Mouse (Mus musculus) neural tube, embryonic 15.5 days (tissue): ENCODE measurements at regions not wholly inside any gene's neighbourhood (a gene's known extent, or its start where the extent isn't known, plus 50 kb on each side); places are given as distances from the start of the nearest gene placed in this dataset.

Source experiments
- ATAC-seq: fragments of 200-750 bp; cut with Nextera tagmentation; 2 replicates; pipeline ENCODE4 v1.8.0; 2017; ENCODE audit warnings: mild to moderate bottlenecking, moderate TSS enrichment, moderate library complexity; ENCODE audit not compliant: low FRiP score
- H3K27ac ChIP-seq: fragments of 300-500 bp; sonication (generic); replicated peaks from 2 replicates; pipeline ENCODE4 v1.5.1; 2015; ENCODE audit warnings: mild to moderate bottlenecking, inconsistent platforms
- H3K27me3 ChIP-seq: fragments of 300-500 bp; sonication (generic); replicated peaks from 2 replicates; pipeline ENCODE4 v1.6.1; 2015; ENCODE audit warnings: inconsistent platforms
- H3K36me3 ChIP-seq: fragments of 300-500 bp; sonication (generic); 2 replicates; pipeline ENCODE4 v1.6.1; 2015; ENCODE audit warnings: inconsistent platforms
- H3K4me1 ChIP-seq: fragments of 300-500 bp; sonication (generic); 2 replicates; pipeline ENCODE4 v1.6.1; 2015; ENCODE audit warnings: inconsistent platforms
- H3K4me2 ChIP-seq: fragments of 300-500 bp; sonication (generic); 2 replicates; pipeline ENCODE4 v1.6.1; 2015; ENCODE audit warnings: inconsistent platforms, mild to moderate bottlenecking, moderate library complexity
- H3K4me3 ChIP-seq: fragments of 300-500 bp; sonication (generic); replicated peaks from 2 replicates; pipeline ENCODE4 v1.5.1; 2015; ENCODE audit warnings: mild to moderate bottlenecking, inconsistent platforms
- H3K9ac ChIP-seq: fragments of 300-500 bp; sonication (generic); replicated peaks from 2 replicates; pipeline ENCODE4 v1.6.1; 2015; ENCODE audit warnings: mild to moderate bottlenecking, inconsistent platforms
- H3K9me3 ChIP-seq: fragments of 300-500 bp; sonication (generic); replicated peaks from 2 replicates; pipeline ENCODE4 v1.6.1; 2016; ENCODE audit warnings: inconsistent platforms
- WGBS: fragments of 180-500 bp; shearing (Covaris S2); methylation state at CpG from one replicate; pipeline ENCODE4 v1.1.7; 2015; ENCODE audit warnings: mixed read lengths; 5-methylcytosine and 5-hydroxymethylcytosine counted together

GRCm38 (mm10) chr7:110679916-110680315 lies 52.5 kb downstream of the Adm start:
- 81% methylated on average over 1 of the region's 1 CpGs for WGBS
- Histone ChIP-seq H3K9ac (no peak overlapping the region), H3K27me3 (no peaks in the 10 kb centered on the region), H3K36me3 (no peaks in the 10 kb centered on the region), H3K4me1 (no peaks in the 10 kb centered on the region), H3K27ac (no peak overlapping the region), H3K9me3 (no peaks in the 10 kb centered on the region), H3K4me2 (no peak overlapping the region), H3K4me3 (no peak overlapping the region)
- no peak for ATAC-seq

- Histone ChIP-seq H3K4me2 (no peak overlapping the region), H3K36me3 (no peaks in the 10 kb centered on the region), H3K9me3 (no peaks in the 10 kb centered on the region), H3K27me3 (no peaks in the 10 kb centered on the region), H3K27ac (no peak overlapping the region), H3K9ac (no peak overlapping the region), H3K4me3 (no peak overlapping the region), H3K4me1 (no peaks in the 10 kb centered on the region)
- no peak for ATAC-seq
- WGBS = 88% methylated on average over 4 of the region's 4 CpGs
Measured at GRCm38 (mm10) chr7:110682911-110683310, 55.5 kb downstream of the Adm start.

- H3K9me3 ChIP-seq = no peaks in the 10 kb centered on the region
- H3K36me3 ChIP-seq = no peaks in the 10 kb centered on the region
- no peak overlapping the region for H3K9ac ChIP-seq
- peak overlapping the region; percentile 30; the same call in 1 of the 2 replicates for H3K27ac ChIP-seq
- ATAC-seq = no peak
- H3K4me3 ChIP-seq = no peak overlapping the region
- no peak overlapping the region for H3K4me2 ChIP-seq
- H3K4me1 ChIP-seq = peaks cover 4% of the 10 kb centered on the region; the same call in 1 of the 2 replicates
- no peaks in the 10 kb centered on the region for H3K27me3 ChIP-seq
- WGBS = 41% methylated on average over 14 of the region's 14 CpGs
Measured at GRCm38 (mm10) chr7:110688884-110689681, 61.6 kb downstream of the Adm start.

- Histone ChIP-seq H3K4me1 (peaks cover 4% of the 10 kb centered on the region; the same call in 1 of the 2 replicates), H3K9ac (no peak overlapping the region), H3K9me3 (no peaks in the 10 kb centered on the region), H3K27ac (no peak overlapping the region), H3K4me2 (no peak overlapping the region), H3K27me3 (no peaks in the 10 kb centered on the region), H3K4me3 (no peak overlapping the region), H3K36me3 (no peaks in the 10 kb centered on the region)
- 97% methylated on average over 2 of the region's 2 CpGs for WGBS
- ATAC-seq = no peak
Measured at GRCm38 (mm10) chr7:110690241-110690640, 62.8 kb downstream of the Adm start.

- Histone ChIP-seq H3K9me3 (no peaks in the 10 kb centered on the region), H3K27me3 (no peaks in the 10 kb centered on the region), H3K4me1 (peaks cover 4% of the 10 kb centered on the region; the same call in 1 of the 2 replicates), H3K9ac (no peak overlapping the region), H3K27ac (no peak overlapping the region), H3K4me2 (no peak overlapping the region), H3K4me3 (no peak overlapping the region), H3K36me3 (no peaks in the 10 kb centered on the region)
- ATAC-seq = no peak
- WGBS = 74% methylated on average over 9 of the region's 9 CpGs
Measured at GRCm38 (mm10) chr7:110690856-110691255, 63.4 kb downstream of the Adm start.

- Histone ChIP-seq H3K27me3 (no peaks in the 10 kb centered on the region), H3K4me2 (no peak overlapping the region), H3K4me1 (peaks cover 2% of the 10 kb centered on the region; the same call in 1 of the 2 replicates), H3K27ac (no peak overlapping the region), H3K4me3 (no peak overlapping the region), H3K36me3 (no peaks in the 10 kb centered on the region), H3K9ac (no peak overlapping the region), H3K9me3 (no peaks in the 10 kb centered on the region)
- 87% methylated on average over 5 of the region's 5 CpGs for WGBS
- no peak for ATAC-seq
Measured at GRCm38 (mm10) chr7:110694262-110694661, 66.8 kb downstream of the Adm start.

GRCm38 (mm10) chr7:110695729-110696128 lies 68.3 kb downstream of the Adm start:
- no peak overlapping the region for H3K4me3 ChIP-seq
- no peaks in the 10 kb centered on the region for H3K27me3 ChIP-seq
- H3K4me2 ChIP-seq = no peak overlapping the region
- H3K9me3 ChIP-seq = no peaks in the 10 kb centered on the region
- H3K27ac ChIP-seq = no peak overlapping the region
- no peaks in the 10 kb centered on the region for H3K36me3 ChIP-seq
- 81% methylated on average over 8 of the region's 8 CpGs for WGBS
- H3K9ac ChIP-seq = no peak overlapping the region
- no peaks in the 10 kb centered on the region for H3K4me1 ChIP-seq
- no peak for ATAC-seq

GRCm38 (mm10) chr7:110698211-110699153 lies 69.5 kb upstream of the Ampd3 start:
- H3K4me1 ChIP-seq = no peaks in the 10 kb centered on the region
- no peaks in the 10 kb centered on the region for H3K36me3 ChIP-seq
- H3K9ac ChIP-seq = no peak overlapping the region
- H3K4me2 ChIP-seq = no peak overlapping the region
- no peak overlapping the region for H3K4me3 ChIP-seq
- no peaks in the 10 kb centered on the region for H3K9me3 ChIP-seq
- ATAC-seq = peak; percentile 21; the same call in 1 of the 2 replicates
- H3K27ac ChIP-seq = no peak overlapping the region
- H3K27me3 ChIP-seq = no peaks in the 10 kb centered on the region
- WGBS = 81% methylated on average over 17 of the region's 17 CpGs

GRCm38 (mm10) chr7:110699596-110699995 lies 68.4 kb upstream of the Ampd3 start:
- Histone ChIP-seq H3K36me3 (no peaks in the 10 kb centered on the region), H3K27ac (no peak overlapping the region), H3K27me3 (no peaks in the 10 kb centered on the region), H3K9me3 (no peaks in the 10 kb centered on the region), H3K9ac (no peak overlapping the region), H3K4me2 (no peak overlapping the region), H3K4me1 (no peaks in the 10 kb centered on the region), H3K4me3 (no peak overlapping the region)
- ATAC-seq = no peak
- 88% methylated on average over 11 of the region's 11 CpGs for WGBS

GRCm38 (mm10) chr7:110701681-110702413 lies 66.2 kb upstream of the Ampd3 start:
- Histone ChIP-seq H3K9me3 (no peaks in the 10 kb centered on the region), H3K27me3 (no peaks in the 10 kb centered on the region), H3K4me2 (no peak overlapping the region), H3K36me3 (no peaks in the 10 kb centered on the region), H3K27ac (no peak overlapping the region), H3K4me1 (peaks cover 3% of the 10 kb centered on the region), H3K4me3 (no peak overlapping the region), H3K9ac (no peak overlapping the region)
- 62% methylated on average over 11 of the region's 11 CpGs for WGBS
- ATAC-seq = no peak

- Histone ChIP-seq H3K27me3 (no peaks in the 10 kb centered on the region), H3K27ac (no peak overlapping the region), H3K4me2 (no peak overlapping the region), H3K9ac (no peak overlapping the region), H3K4me3 (no peak overlapping the region), H3K4me1 (peaks cover 4% of the 10 kb centered on the region), H3K9me3 (no peaks in the 10 kb centered on the region), H3K36me3 (no peaks in the 10 kb centered on the region)
- ATAC-seq = no peak
- 76% methylated on average over 6 of the region's 6 CpGs for WGBS
Measured at GRCm38 (mm10) chr7:110702414-110702783, 65.6 kb upstream of the Ampd3 start.
